Mouse (Mus musculus) intestine, embryonic 14.5 days (tissue): ENCODE measurements around the gene Nrg3. TPM values are rescaled to one million over a fixed set of nuclear protein-coding genes. Genes with fewer than 3 reads are reported as not detected.
"Not testable (repeated sequence)": the region's sequence is repeated elsewhere in the genome, so short reads cannot be mapped to it uniquely, and the experiment has no call there.

Experiments used
- ATAC-seq: fragments of 200-750 bp; cut with Nextera tagmentation; replicated peaks from 2 replicates; pipeline ENCODE4 v1.8.0; 2017; ENCODE audit warnings: low read depth, moderate number of reproducible peaks, moderate TSS enrichment, moderate library complexity; ENCODE audit not compliant: low FRiP score, low TSS enrichment
- DNase-seq: peaks from one replicate; pipeline ENCODE4 v3.0.0-alpha.2; 2018; ENCODE audit warnings: low spot score
- H3K27ac ChIP-seq: fragments of 300-500 bp; sonication (generic); 2 replicates; pipeline ENCODE4 v1.5.1; 2014; ENCODE audit warnings: low read depth, mild to moderate bottlenecking, control low read depth
- H3K27me3 ChIP-seq: fragments of 300-500 bp; sonication (generic); replicated peaks from 2 replicates; pipeline ENCODE4 v1.6.1; 2014; ENCODE audit warnings: low read length, control low read depth; ENCODE audit not compliant: control insufficient read depth, insufficient read depth
- H3K36me3 ChIP-seq: fragments of 300-500 bp; sonication (generic); 2 replicates; pipeline ENCODE4 v1.6.1; 2014; ENCODE audit warnings: low read length, control low read depth; ENCODE audit not compliant: control insufficient read depth, insufficient read depth
- H3K4me1 ChIP-seq: fragments of 300-500 bp; sonication (generic); replicated peaks from 2 replicates; pipeline ENCODE4 v1.6.1; 2014; ENCODE audit warnings: low read length, control low read depth, mixed read lengths; ENCODE audit not compliant: control insufficient read depth, insufficient read depth
- H3K4me2 ChIP-seq: fragments of 300-500 bp; sonication (generic); 2 replicates; pipeline ENCODE4 v1.6.1; 2014; ENCODE audit warnings: low read length
- H3K4me3 ChIP-seq: fragments of 300-500 bp; sonication (generic); 2 replicates; pipeline ENCODE4 v1.5.1; 2014; ENCODE audit warnings: low read depth, low read length, control low read depth, mixed read lengths
- H3K9ac ChIP-seq: fragments of 300-500 bp; sonication (generic); 2 replicates; pipeline ENCODE4 v1.6.1; 2014; ENCODE audit warnings: mild to moderate bottlenecking, low read length
- H3K9me3 ChIP-seq: fragments of 300-500 bp; sonication (generic); 2 replicates; pipeline ENCODE4 v1.6.1; 2016; ENCODE audit warnings: low read length, control low read depth; ENCODE audit not compliant: control insufficient read depth
- WGBS: fragments of 180-500 bp; shearing (Covaris S2); extraction: QIAGEN DNeasy Blood & Tissue Kit; methylation state at CpG from one replicate; pipeline ENCODE4 v1.1.7; 2014; 5-methylcytosine and 5-hydroxymethylcytosine counted together
- polyA plus RNA-seq: library from polyadenylated mRNA; unstranded; fragments of >200 nt; fragmentation: Nextera tagmentation; extraction: Ambion mirVana; gene quantifications from 2 replicates; pipeline ENCODE4 v1.2.1, GENCODE M21; 2014

Gene Nrg3
- polyA plus RNA-seq, 1 experiment from 2014 or later, result 0.88 TPM

DNA sequence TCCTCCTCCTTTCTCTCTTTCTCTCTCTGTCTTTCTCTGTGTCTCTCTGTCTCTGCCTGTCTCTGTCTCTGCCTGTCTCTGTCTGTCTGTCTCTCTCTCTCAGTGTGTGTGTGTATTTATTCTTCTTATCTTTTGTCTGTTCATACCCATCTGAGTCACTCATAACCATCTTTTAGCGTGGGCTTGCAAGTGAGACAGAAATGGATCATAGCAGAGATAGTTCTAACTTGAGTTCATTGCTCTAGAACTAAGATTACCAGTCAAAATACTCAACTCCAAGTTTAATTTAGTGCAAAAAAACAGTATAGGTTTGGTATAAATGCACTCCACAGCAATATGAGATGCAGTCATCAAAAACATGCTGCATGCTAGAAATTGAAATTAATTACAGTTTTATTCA, 977.9 kb downstream of the Nrg3 start:
- H3K4me1 ChIP-seq, result no peaks in the 10 kb centered on the region
- H3K9ac ChIP-seq, result no peak overlapping the region
- H3K27ac ChIP-seq, result no peak overlapping the region
- no peak overlapping the region for H3K4me2 ChIP-seq
- no peaks in the 10 kb centered on the region for H3K27me3 ChIP-seq
- H3K4me3 ChIP-seq, result no peak overlapping the region
- H3K36me3 ChIP-seq, result no peaks in the 10 kb centered on the region
- DNase-seq (no peak), ATAC-seq (no peak)
- H3K9me3 ChIP-seq, result no peaks in the 10 kb centered on the region
- WGBS, result 59% methylated on average over 1 of the region's 1 CpGs

DNA sequence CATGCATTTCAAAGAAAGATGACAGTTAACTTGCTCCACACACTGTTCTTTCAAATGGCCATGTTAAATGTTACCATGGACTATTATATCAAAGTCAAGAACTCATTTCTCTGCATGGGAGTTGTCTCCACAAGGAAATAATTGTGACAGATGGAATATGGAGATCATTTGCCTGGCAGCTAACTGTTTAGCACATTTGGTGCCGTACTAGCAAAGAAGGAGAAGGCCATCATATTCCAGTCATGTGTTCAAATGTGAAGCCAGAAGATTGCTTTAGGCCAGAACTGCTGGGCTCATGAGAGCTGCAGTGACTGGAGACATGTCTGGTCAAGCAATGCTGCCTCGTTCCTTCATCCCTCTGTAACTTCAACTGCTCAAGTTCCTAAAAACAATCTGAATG, 1025.8 kb downstream of the Nrg3 start:
- WGBS, result 84% methylated on average over 2 of the region's 2 CpGs
- H3K9me3 ChIP-seq, result no peaks in the 10 kb centered on the region
- H3K36me3 ChIP-seq, result no peaks in the 10 kb centered on the region
- H3K27ac ChIP-seq, result no peak overlapping the region
- H3K27me3 ChIP-seq, result no peaks in the 10 kb centered on the region
- no peak overlapping the region for H3K4me3 ChIP-seq
- no peak for ATAC-seq
- no peaks in the 10 kb centered on the region for H3K4me1 ChIP-seq
- H3K9ac ChIP-seq, result no peak overlapping the region
- no peak overlapping the region for H3K4me2 ChIP-seq
- no peak for DNase-seq

DNA sequence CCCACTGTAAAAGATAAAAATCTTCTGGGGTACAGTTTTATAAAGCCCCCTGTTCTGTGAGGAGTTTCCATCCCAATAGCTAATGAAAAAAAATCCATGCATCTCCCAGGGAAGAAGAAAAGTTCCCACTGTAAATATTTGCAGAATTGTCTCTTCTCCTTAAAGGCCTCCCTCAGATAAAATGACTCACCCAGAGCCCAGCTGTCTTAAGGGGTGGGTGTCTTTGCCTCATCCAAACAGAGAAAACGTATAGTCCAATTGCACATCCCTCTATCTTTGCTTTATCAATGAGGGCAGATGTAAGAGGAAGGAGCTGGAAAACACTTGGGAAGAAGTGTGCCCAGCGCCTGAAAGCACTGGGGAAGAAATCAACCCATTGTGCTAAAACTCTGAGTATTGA, 1028.1 kb downstream of the Nrg3 start:
- no peaks in the 10 kb centered on the region for H3K4me1 ChIP-seq
- DNase-seq (no peak), ATAC-seq (no peak)
- H3K36me3 ChIP-seq, result no peaks in the 10 kb centered on the region
- no peak overlapping the region for H3K9ac ChIP-seq
- H3K4me3 ChIP-seq, result no peak overlapping the region
- H3K27ac ChIP-seq, result no peak overlapping the region
- H3K4me2 ChIP-seq, result no peak overlapping the region
- H3K9me3 ChIP-seq, result no peaks in the 10 kb centered on the region
- no peaks in the 10 kb centered on the region for H3K27me3 ChIP-seq
- WGBS, result 66% methylated on average over 2 of the region's 2 CpGs

DNA sequence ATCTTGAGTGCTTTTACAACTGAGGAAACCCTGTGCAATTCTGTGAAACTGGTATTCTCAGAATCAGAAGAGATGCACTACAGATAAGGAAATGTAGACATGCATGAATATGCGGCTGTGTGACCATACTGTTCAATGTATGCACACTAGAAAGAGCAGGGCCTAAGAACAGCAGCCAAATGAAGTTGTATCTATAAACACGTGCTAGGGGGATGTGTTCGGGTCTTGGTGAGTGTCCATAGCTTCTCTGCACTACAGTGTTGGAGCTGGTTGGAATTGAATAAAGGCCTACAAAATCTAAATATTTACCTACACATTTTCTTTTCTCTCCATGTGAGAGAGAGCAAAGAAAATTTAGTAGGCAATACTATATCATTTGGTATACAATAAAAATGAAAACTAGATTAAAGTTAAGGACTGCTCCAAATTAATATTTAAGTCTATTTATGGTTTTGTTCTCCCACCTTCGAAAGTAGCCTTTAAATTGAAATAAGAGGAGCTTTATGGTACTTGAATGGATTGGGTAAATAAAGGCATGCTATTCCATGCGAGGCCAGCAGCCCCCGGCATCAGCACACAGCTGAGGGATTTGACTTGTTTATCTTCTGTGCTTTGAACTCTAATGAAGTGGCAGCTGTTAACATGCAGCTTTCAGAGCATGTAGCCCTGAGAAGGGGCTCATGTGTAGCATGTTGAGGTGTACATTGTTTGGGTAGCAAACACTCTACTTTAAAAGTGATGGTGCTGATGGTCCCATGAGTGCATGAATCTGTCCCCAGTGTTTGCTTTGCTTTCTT, 1038.9 kb downstream of the Nrg3 start:
- Histone ChIP-seq H3K4me3 (no peak overlapping the region), H3K27me3 (no peaks in the 10 kb centered on the region), H3K4me1 (no peaks in the 10 kb centered on the region), H3K9ac (no peak overlapping the region), H3K27ac (no peak overlapping the region), H3K9me3 (no peaks in the 10 kb centered on the region), H3K36me3 (no peaks in the 10 kb centered on the region), H3K4me2 (no peak overlapping the region)
- DNase-seq (no peak), ATAC-seq (no peak)
- WGBS, result 52% methylated on average over 6 of the region's 6 CpGs

DNA sequence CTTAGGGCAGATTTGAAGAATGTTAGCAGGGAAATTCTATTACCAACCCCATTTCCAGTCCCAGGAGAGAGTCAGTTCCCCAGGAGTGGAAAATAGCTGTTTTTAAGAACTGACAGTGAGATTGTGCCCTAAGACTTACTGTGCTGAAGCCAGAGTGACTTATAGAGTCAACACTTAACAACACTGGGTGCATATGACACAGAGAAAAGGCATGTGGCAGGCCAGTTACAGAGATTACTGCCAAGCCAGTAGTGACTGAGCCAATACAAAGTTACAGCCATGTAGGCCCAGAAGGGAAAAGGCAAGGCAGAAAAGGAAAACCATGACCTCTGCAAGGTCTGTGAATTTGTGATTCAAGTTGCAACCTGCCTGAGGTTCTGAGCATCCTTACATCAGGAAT, 1098.2 kb downstream of the Nrg3 start:
- Histone ChIP-seq H3K27me3 (no peaks in the 10 kb centered on the region), H3K9me3 (no peaks in the 10 kb centered on the region), H3K4me2 (no peak overlapping the region), H3K36me3 (no peaks in the 10 kb centered on the region), H3K9ac (no peak overlapping the region), H3K4me3 (no peak overlapping the region), H3K4me1 (no peaks in the 10 kb centered on the region), H3K27ac (no peak overlapping the region)
- DNase-seq (no peak), ATAC-seq (no peak)

DNA sequence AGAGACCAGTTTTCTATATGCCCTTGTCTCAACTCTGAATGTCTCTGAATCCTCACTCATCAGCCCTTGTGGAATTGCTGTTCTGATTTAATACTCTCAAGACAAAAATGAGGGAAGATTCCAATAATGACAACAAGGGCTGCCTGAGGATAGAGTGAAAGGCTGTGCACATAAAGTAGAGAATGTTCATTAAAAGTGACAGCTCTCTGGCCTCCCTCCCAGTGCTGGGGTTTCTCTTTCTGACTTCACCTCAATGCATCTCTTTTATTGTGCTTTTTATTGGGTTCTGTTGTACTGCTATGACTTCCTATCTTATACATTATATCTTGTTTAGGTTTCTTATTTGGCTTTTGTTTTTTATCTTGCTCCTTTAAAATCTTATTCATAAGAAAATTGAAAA, 1131.9 kb downstream of the Nrg3 start:
- Histone ChIP-seq H3K9ac (no peak overlapping the region), H3K9me3 (no peaks in the 10 kb centered on the region), H3K4me3 (no peak overlapping the region), H3K4me1 (no peaks in the 10 kb centered on the region), H3K36me3 (no peaks in the 10 kb centered on the region), H3K27me3 (no peaks in the 10 kb centered on the region), H3K4me2 (no peak overlapping the region), H3K27ac (no peak overlapping the region)
- DNase-seq, result no peak
- ATAC-seq, result no peak

DNA sequence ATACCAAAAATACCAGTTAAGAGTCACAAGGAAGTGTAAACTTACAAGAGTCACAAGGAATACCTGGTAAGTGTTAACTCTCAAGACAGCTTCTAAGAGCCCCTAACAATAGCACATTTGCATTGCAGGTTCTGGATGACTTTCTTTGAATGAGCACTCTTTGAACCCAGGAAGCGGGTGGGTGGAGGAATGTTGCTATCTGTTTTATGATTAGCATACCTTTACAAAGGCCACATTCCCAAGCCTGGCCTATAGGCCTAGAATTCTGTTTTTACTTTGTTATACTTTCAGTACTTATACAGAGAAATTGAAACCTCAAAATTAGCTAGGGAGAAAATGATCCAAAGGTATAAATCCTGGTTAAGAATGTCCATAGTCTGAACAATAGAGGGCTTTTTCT, 1150.0 kb downstream of the Nrg3 start:
- H3K4me3 ChIP-seq, H3K27ac ChIP-seq, ATAC-seq, H3K36me3 ChIP-seq, H3K9ac ChIP-seq, H3K4me2 ChIP-seq, H3K27me3 ChIP-seq, H3K4me1 ChIP-seq, DNase-seq, H3K9me3 ChIP-seq: not testable (repeated sequence)
- 58% methylated on average over 1 of the region's 1 CpGs for WGBS

DNA sequence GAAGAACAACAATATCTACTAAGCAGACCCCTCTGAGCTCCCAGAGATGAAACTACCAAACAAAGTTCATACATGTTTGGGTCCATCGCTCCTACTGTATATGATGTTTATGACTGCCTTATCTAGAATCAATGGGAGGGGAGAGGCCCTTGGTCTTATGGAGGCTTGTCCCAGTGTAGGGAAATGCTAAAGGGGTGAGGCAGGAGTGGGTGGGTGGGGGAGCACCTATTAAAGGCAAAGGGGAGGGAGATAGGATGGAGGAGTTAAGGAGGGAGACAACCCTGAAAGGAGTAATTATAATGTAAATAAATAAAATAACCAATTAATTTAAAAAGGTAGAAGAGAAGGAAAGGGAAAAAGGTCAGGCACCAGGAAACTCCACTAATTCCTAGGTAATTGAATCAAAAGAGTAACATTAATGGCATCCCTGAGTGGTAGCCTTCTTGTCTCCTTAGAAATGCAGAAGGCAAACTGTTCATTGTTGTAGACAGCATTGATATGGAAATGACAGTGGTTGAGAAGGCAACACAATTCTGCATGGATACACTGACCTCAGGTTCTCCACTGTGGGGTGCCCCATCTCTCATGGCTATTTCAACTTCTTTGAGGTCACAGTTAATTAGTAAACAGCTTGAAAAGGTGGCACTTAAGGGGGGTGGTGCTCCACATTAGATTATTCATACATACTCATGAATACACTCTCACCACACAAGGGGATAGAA, 1152.1 kb downstream of the Nrg3 start:
- DNase-seq (no peak), ATAC-seq (no peak)
- 88% methylated on average over 1 of the region's 1 CpGs for WGBS
- Histone ChIP-seq H3K36me3 (no peaks in the 10 kb centered on the region), H3K4me3 (no peak overlapping the region), H3K4me1 (no peaks in the 10 kb centered on the region), H3K27ac (no peak overlapping the region), H3K9me3 (no peaks in the 10 kb centered on the region), H3K4me2 (no peak overlapping the region), H3K27me3 (no peaks in the 10 kb centered on the region), H3K9ac (no peak overlapping the region)
